34 mouse cellular contexts compared by ENCODE assay signal in the genomic region with DNA sequence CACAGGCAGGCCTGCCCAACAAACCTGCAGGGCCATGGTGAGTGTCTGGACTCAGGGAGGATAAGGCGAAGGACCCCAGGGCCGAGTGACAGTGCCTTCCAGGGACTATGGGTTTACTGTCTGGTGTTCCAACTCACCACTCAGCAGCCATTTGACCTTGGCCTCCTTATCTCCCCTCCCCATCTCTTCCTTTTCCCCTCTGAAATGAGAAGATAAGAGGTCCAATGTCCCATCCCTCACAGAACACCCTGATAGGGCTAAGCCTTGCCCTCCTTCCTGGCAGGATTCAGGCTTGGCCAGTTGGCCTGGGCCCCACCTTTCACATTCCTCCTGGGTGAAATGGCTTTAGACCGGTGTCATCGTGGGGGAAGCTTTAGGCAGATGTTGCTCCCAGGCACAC. TPM values are rescaled to one million over a fixed set of nuclear protein-coding genes. Genes with fewer than 3 reads are reported as not detected.
"Had no signal": no experiment of that assay in that cellular context is flagged by ENCODE, and none has a peak within 500 bp of the region (broad histone marks: within the 10 kb centered on the region; RNA-seq: fewer than 3 reads in every experiment).

No protein-coding gene starts in this region.

- H3K4me2 ChIP-seq: limb, embryonic 12.5 days; limb, embryonic 13.5 days; limb, embryonic 15.5 days; liver, embryonic 12.5 days; liver, embryonic 15.5 days; lung, embryonic 14.5 days; lung, embryonic 15.5 days; midbrain, embryonic 11.5 days; midbrain, embryonic 12.5 days; midbrain, embryonic 13.5 days; midbrain, embryonic 15.5 days had no signal

- H3K9ac ChIP-seq: limb, embryonic 13.5 days; limb, embryonic 15.5 days; liver, embryonic 12.5 days; liver, embryonic 14.5 days; liver, embryonic 15.5 days; liver, postnatal 0 days; lung, embryonic 14.5 days; lung, embryonic 15.5 days; midbrain, embryonic 12.5 days; midbrain, embryonic 13.5 days; midbrain, embryonic 15.5 days had no signal

- DNase-seq: left cerebral cortex, postnatal 4 days; liver; liver, postnatal 0 days; lung, adult 18-20 months; lung, adult 2 months; lung, embryonic 14.5 days; lung, postnatal 10 days; lung, postnatal 14 days; lung, postnatal 36 days; midbrain, embryonic 14.5 days had no signal

- H3K9me3 ChIP-seq: limb, embryonic 10.5 days; limb, embryonic 13.5 days; limb, embryonic 15.5 days; liver, embryonic 12.5 days; liver, embryonic 15.5 days; lung, embryonic 15.5 days; midbrain, embryonic 10.5 days; midbrain, embryonic 12.5 days; midbrain, embryonic 13.5 days; midbrain, embryonic 15.5 days had no signal

- ATAC-seq: liver, embryonic 12.5 days; liver, postnatal 0 days; lung, postnatal 0 days; midbrain, embryonic 13.5 days; midbrain, embryonic 15.5 days; midbrain, embryonic 16.5 days had no signal

- H3K4me3 ChIP-seq: left cerebral cortex, adult 2 months; limb, embryonic 10.5 days; limb, embryonic 12.5 days; limb, embryonic 13.5 days; limb, embryonic 15.5 days; liver, embryonic 12.5 days; liver, embryonic 15.5 days; lung, embryonic 15.5 days; megakaryocyte, embryonic 14.5 days; midbrain, embryonic 10.5 days; midbrain, embryonic 12.5 days; midbrain, embryonic 13.5 days; midbrain, embryonic 15.5 days; myocyte had no signal

- H3K36me3 ChIP-seq: limb, embryonic 10.5 days; limb, embryonic 12.5 days; limb, embryonic 13.5 days; limb, embryonic 15.5 days; liver, embryonic 12.5 days; liver, embryonic 15.5 days; lung, embryonic 15.5 days; midbrain, embryonic 10.5 days; midbrain, embryonic 12.5 days; midbrain, embryonic 13.5 days; midbrain, embryonic 15.5 days had no signal

- H3K27me3 ChIP-seq: liver, embryonic 15.5 days had no signal

- H3K27ac ChIP-seq: left cerebral cortex, adult 2 months; limb, embryonic 10.5 days; limb, embryonic 12.5 days; limb, embryonic 13.5 days; limb, embryonic 15.5 days; liver, embryonic 12.5 days; liver, embryonic 14.5 days; liver, embryonic 15.5 days; lung, embryonic 15.5 days; macrophage; midbrain, embryonic 10.5 days; midbrain, embryonic 12.5 days; midbrain, embryonic 13.5 days; midbrain, embryonic 15.5 days had no signal

RNA-seq across cellular contexts. Expression of a gene that starts 10.7 kb away (rescaled TPM):
- total RNA-seq: megakaryocyte progenitor cell, adult 5-6 weeks; megakaryocyte, adult 5-6 weeks; megakaryocyte-erythroid progenitor cell, adult 5-6 weeks; monocyte, adult 5-6 weeks had no signal
- polyA plus RNA-seq: liver, adult 2 months; macrophage; myocyte had no signal

RNA-seq across cellular contexts. Expression of a gene that starts 39.8 kb away (rescaled TPM):
- total RNA-seq: megakaryocyte progenitor cell, adult 5-6 weeks; megakaryocyte, adult 5-6 weeks; megakaryocyte-erythroid progenitor cell, adult 5-6 weeks; monocyte, adult 5-6 weeks had no signal
- polyA plus RNA-seq: macrophage, myocyte had no signal
